Mouse (Mus musculus) right cerebral cortex, postnatal 25 days (tissue): ENCODE results near the gene Esyt1.
A peak's percentile ranks its signal among the peaks of the same experiment; 100 is the strongest.
"Not testable (repeated sequence)": the region's sequence is repeated elsewhere in the genome, so short reads cannot be mapped to it uniquely, and the experiment has no call there.

Experiments
- DNase-seq: peaks from one replicate; pipeline ENCODE4 v3.0.0; 2022

Esyt1 gene

DNA sequence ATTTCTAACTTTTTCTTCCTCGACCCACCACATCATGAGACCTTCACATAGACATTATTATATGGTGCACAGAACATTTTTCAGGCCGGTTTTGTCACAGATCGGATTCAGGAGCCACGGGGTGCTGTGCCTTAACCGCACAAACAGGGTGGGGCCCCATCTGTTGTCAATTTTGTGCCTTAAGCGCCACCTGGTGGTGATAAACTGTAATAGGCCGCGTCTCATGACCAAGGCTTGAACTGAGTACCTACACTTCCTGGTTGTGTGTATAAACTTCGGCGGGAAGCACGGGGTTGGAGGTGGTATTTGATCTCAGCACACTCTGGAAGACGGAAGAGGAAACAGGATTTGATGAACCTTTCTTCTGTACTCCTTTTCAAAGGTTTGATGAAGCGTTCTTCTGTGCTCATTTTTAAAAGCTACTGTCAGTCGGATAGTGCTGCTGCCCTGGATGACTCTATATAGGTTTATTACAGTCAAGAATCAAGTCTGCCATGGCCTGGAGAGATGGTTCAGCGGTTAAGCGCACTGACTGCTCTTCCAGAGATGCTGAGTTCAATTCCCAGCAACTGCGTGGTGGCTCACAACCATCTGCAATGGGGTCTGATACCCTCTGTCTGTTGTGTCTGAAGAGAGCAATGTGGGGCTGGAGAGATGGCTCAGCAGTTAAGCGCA lies 10.7 kb upstream of the Esyt1 start:
- peak; percentile 78 for DNase-seq

DNA sequence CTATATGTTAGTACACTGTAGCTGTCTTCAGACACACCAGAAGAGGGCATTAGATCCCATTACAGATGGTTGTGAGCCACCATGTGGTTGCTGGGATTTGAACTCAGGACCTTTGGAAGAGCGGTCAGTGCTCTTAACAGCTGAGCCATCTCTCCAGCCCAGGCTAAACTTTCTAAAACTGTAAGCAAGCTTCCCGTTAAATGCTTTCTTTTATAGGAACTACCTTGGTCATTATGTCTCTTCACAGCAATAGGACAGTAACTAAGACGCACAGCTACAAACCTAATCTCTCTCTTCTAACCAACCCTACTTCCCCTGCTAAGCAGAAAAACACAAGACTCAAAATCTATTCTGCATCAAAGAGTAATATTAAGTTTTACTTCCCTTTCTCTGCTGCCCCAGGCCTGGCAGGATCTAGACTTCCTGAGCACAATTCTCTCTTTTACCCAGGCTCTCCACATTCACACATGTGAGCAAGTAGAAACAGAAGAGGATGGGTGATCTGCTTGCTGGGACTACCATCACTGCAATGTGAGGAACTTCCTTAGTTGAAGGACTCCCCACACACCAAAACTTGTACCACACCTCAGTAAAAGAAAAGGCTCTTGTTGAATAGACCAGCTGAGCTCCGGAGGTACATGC lies 10.1 kb upstream of the Esyt1 start:
- DNase-seq = no peak

DNA sequence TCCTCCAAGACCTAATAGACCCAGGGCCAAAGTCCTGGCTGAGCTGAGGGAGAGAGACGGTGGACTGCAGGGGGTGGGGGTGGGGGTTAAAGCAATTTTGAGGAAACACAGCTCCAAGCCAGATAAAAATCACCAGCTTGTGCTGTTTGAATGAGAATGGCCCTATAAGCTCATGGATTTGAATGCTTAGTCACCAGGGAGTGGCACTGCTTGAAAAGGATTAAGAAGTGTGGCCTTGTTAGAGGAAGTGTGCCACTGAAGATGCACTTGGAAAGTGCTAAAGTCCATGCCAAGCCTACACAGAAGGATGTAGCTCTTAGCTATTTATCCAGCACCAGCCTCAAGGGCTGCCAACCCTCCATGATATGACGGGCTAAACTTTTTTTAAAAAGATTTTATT lies 9.5 kb upstream of the Esyt1 start:
- DNase-seq = no peak

DNA sequence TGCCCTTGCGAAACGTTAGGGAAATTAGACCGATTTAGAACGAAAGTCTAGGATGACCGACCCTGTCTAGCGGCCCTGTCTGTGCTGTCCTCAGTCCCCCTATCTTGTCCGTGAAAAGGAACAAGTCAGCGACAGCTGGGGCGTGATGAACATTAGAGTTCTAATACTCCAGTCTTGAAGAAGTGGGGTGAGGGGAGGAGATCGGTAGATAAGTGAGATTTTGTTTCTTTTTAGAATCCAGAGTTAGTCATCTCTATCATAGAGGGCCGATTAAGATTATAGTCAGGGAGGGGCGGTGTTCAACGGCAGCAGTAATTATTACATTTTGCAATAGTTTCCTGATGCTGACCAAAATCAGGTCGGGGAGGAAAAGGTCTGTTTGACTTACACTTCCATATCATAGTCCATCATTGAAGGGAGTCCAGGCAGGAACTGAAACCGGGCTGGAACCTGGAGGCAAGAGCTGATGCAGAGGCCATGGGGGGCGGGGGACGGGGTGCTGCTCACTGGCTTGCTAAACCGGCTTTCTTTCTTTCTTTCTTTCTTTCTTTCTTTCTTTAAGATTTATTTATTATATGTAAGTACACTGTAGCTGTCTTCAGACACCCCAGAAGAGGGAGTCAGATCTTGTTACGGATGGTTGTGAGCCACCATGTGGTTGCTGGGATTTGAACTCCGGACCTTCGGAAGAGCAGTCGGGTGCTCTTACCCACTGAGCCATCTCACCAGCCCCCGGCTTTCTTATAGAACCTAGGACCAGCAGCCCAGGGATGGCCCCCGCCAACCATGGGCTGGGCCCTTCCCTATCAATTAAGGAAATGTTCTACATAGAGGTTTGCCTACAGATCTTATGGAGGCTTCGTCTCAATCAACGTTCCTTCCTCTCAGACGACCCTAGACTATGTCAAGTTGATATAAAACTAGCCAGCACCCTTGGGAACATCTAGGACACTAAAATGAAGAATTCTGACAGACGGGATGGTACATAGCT lies 990 bp upstream of the Esyt1 start:
- no peak for DNase-seq

DNA sequence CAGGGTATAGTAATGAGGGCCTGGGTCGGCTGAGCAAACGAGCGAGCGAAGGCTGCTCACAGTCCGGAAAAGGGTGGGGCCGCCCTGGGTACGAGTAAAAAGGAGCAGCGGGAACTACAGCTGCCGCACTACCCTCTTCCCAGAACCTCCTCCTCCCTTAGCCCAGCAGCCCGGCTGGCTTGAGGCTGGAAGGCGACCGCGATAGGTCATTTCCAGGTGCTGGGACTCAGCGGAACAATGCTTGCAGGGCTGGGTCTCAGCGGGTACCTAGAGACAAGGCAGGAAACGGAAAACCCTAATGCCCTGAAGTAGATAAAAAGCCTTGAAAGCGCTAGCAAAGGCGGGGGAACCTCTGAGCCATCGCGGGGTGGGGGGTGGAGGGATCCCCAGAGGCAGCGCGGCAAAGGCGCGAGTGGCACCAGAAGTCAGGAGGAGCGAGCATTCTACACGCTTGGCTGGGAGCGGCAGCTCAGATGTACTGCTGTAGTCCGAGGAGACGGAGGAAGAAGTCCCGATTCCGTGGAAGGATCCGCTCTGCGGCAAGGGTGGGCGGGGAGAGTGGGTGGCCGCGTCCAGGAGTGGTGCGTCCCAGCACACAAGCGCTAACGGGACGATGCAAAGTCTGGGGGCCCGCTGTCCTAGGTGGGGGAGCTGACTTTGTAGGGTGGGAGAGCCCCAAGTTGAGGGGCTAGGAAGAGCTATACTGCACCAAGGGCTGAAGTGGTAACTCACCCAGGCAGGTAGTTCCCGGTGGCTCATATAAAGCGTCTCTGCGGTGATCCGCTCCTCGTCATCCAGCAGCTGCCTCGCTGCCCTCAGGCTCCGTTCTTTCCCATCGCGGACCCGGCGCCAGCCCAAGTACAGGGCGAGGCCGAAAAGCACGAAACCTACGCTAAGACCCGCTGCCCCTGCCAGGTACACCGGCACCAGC lies 674 bp downstream of the Esyt1 start:
- peak; percentile 43 for DNase-seq

DNA sequence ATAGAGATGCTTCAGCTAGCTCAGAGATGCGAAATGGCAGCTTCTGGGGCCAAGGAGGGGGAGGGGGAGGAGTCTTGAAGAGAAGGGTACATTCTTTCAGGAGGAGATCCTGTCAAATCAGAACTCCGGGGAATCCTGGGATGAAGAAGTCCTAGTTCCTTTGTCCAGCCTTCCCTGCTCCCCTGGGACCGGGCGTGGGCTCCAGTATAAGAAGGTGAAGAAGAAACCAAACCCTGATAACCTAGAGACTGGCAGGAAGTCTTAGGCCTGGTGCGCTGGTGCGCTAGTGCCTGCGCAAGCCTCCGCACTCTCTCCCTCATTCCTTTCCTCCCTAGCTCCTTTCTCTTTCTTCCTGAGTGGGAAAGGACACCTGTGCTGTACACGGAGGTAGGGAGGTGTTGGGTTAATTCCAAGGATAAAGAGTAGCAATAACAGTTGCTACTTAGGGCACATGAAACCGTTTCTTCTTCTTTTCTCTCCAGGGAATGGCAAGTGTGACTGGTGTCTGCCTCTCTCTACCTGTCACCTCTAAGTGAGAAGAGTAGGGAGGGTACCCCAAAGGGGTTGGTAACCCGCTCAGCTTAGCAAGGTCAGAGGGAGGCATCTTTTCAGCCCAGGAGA lies 1.4 kb downstream of the Esyt1 start:
- no peak for DNase-seq

DNA sequence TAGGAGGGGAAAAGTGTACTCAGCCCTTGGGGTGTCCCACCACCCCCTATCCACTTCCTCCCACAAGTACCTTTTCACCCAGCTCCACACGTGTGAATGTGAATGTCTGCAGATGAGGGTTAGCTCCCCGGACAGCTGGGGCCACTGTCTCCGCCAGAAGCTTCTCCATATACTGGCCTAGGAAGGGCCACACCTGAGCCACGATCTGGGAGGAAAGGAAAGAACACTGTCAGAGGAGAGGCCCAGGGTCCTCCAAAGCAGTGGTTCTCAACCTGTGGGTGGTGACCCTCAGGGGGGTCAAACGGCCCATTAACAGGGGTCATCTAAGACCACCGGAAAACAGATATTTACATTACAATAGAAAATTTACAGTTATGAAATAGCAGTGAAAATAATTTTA lies 3.3 kb downstream of the Esyt1 start:
- DNase-seq = no peak

DNA sequence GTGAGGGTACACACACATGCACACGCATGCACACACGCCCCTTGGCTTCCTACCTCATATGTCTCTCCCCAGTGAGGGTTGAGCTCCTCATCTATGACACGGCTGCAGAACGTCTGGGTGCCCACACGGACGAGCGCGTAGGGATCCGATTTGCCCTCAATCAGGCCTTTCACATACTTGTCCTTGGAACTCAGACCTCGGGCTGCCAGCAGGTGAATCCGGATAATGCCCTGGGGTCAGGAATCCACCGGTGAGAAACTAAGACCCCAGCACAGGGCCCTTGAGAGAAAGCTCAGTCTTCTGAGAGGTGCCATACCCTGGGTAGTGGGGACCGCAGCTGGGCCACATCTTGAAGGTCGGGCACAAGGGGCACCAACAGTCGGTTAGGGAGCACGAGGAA lies 5.1 kb downstream of the Esyt1 start:
- no peak for DNase-seq

DNA sequence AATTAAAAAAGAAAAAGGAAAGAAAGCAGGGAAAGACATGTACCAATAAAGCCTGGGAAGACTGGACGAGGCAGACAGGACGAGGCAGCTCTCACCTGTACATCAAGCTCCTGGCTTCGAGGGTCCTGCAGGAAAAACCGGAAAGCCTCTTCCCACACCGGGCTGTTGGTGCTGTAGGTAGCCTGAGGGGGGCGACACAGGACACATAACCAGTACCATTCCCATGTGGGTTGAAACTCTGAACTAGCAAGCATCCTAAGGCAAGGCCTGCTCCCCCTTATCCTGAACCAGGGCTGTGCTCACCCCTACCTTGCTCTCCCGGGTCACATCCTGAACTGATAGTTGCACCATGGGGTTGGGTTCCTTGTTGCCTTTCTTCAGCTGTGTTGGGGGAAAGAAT lies 6.8 kb downstream of the Esyt1 start:
- DNase-seq = no peak

DNA sequence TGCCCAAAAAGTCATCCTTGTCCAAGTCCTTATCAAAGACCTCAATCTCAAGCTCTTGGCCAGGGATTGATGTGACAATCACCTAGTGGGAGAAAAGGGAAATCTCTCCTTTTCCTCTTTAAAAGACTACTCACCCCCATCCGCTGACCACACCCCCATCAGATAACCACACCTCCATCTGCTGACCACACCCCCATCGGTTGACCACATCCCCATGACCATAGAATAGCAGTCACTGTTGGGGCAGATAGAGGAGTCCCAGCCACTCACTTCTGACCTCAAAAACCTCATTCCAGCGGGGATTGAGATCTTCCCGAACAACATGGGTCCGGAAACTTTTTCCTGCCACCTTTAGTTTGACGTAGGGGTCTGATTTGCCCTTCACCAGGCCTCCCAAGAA lies 9.0 kb downstream of the Esyt1 start:
- no peak for DNase-seq

DNA sequence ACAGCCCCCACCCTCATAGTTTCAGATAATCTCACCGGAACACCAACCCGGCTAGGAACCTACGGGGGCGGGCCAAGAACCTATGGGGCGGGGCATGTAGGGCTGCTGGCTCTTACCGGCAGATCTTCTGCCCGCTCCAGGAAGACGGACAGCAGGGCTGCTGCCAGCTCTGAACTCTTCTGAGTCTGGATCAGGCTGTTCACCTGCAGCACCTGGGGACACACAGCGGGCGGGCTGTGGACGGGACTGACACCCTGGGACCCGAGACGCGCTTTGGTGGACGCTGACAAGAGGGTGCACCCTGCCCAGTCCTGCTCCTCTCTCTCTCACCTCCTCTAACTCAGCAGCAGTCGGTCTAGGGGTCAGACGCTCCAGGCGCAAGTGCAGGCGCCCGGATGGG lies 9.6 kb downstream of the Esyt1 start:
- no peak for DNase-seq

DNA sequence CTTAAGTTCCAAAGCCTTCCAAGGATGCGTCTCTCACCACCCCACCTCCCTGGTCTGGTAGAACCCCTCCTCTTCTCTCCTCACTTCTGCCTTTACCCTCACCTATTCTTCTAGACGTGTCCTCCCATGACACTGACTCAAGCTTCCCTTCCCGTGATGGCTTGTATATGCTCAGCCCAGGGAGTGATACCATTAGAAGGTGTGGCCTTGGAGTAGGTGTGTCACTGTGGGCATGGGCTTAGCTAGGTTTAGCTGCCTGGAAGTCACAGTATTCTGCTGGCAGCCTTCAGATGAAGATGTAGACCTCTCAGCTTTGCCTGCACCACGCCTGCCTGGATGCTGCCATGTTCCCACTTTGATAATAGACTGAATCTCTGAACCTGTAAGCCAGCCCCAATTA lies 10.6 kb downstream of the Esyt1 start:
- DNase-seq = no peak

DNA sequence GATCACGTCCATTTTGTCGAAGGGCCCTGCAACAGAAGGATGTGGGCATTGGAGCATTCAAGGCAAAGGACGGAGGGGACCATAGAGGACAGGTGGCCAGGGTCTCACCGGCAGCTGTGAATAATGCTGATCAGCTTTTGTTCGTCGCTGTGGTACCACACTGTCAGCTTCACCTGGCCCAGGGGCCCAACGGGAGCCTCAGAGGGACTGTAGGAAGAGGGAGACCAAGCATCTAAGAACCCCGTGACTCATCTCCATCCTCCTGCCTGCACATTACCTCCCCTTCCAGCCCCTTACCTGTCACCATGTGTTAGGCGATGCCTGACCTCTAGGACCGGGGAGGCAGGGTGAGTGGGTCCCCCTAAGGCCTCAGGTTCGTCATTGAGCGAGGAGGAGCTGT lies 13.9 kb downstream of the Esyt1 start:
- no peak for DNase-seq

DNA sequence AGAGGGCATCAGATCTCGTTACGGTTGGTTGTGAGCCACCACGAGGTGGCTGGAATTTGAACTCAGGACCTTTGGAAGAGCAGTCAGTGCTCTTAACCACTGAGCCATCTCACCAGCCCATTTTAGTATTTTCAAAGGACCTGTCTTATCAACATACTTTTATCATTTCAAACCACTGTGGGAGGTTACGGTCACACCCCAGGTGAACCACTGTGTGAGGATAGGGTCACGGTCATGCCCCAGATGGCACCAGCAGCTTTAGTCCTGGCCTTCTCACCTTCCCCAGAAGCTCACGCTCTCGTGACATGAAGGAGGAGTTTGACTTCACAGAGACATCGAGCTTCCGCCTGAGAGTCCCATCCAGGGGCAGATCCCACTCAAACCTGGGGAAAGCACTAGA lies 14.5 kb downstream of the Esyt1 start:
- DNase-seq = no peak

DNA sequence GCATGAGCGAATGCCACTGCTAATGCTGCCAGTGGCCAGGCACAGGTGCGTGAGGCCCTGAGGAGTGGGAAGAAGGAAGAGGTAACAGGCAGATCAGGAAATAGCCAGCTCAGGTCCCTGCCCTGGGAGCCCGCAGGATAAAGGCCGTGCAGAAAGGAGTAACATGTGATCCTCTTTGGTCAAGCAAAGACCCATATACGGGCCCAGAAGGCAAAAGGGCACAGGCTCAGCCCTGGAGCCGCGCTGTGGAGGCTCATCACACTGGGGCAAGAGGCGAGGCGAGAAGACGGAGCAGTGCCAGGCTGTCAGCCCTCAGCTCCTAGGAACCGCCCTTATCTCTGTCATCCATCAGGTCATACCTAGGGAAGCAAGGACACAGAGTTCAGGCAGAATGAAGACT lies 15.4 kb downstream of the Esyt1 start:
- DNase-seq = no peak

DNA sequence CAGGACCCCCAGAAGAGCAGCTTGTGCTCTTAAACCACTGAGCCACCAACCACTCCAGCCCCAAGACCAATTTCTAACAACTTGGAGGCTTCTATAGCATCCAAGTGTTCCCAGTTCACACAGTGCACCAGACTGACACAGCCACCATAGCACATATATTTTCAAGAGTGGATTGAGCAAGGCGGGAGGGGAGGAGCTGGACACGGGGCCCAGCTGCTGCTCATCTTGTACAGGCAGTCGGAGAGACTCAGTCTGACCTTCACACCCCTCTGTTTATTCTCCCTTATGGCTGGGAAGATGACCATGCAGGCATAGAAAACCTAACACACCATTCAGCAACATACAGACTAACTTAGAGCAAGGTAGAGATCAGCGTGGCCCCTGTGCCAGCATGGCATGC lies 15.8 kb downstream of the Esyt1 start:
- DNase-seq = no peak

DNA sequence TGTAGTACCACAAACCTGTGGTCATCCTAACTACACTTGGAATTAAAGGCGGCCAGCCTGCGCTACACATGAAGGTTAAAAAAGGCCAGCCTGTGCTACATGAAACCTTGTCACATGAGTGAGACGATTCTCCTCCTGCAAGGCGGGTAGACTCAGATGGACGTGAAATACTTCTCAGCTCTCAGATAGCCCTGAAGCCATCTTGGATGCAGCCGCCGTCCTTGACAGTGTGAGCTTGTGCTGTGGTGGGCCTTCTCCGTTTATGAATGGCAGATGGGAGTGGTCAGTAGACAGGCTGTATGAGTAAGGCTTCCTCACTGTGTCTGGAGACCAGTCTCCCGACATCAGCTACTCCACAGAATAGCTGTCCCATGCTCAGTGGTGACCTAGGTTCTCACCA lies 16.5 kb downstream of the Esyt1 start:
- DNase-seq = no peak

DNA sequence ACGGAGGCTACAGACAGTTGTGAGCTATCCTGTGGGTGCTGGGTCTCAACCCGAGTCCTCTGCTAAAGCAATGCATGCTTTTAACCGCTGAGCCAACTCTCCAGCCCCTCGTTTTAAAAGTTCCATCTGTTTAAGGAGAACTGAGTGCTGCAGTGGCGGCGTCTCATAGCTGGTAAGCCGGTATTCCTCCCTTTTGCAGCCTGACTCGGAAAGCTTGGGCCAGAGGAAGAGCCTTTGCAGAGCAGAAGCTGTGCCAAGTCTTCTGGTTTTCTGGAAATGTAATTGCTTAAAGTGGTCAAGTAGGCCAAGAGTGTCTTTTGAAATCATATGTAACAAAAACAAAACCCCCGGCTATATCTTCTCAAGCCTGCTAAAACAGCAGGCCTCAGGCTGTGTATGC lies 17.4 kb downstream of the Esyt1 start:
- DNase-seq = no peak

DNA sequence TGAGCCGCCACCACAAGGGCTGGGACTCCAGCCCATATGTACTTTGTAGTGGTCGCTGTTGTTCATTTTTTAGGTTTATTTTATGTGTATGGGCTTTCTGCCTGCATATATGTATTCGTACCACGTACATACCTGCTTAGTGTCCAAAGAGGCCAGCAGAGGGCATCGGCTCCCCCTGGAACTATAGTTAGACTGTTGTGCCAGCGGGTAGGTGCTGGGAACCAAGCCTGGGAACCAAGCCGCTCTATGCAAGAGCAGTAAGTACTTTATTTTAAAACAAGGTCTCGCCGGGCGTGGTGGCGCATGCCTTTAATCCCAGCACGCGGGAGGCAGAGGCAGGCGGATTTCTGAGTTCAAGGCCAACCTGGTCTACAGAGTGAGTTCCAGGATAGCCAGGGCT lies 19.7 kb downstream of the Esyt1 start:
- no peak for DNase-seq

DNA sequence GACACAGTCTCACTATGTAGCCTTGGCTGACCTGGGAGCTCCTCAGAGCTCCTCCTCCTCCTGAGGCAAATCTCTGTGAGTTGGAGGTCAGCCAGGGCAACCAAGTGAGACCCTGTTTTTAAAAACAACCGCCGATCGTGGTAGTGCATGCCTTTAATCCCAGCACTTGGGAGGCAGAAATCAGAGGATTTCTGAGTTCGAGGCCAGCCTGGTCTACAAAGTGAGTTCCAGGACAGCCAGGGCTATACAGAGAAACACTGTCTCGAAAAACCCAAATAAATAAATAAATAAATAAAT lies 20.4 kb downstream of the Esyt1 start:
- not testable (repeated sequence) for DNase-seq

DNA sequence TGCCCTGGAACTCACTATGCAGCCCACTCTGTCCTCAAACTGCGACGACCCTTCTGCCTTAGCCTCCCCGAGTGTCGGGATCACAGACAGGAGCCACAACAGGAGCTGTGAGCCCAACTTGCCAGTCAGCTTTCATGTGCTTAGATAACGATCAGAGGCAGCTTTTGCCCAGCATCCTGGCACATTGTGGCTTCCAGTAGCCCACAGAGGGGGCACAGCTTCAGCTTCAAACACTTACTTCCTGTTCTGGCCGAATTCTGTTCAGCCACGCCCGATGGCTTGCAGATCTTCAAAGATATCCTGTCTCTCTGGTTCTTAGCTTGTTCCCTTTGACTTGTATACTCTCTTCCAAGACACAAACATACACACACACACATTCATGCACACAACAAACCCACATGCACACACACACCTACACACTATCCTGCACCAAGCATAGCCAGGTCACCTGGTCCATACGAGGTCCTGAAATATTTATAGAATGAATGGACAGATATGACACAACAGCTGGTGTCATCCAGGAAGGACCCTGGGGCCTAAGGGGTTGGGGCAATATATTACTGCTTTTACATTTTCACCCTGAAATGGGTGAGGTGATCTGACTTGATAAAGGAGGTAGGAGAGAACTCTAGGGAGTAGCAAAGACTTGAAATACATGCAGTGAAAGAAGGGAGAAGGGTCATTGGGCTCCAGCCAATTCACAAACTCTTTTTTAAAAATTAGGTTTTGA lies 20.9 kb downstream of the Esyt1 start:
- no peak for DNase-seq

DNA sequence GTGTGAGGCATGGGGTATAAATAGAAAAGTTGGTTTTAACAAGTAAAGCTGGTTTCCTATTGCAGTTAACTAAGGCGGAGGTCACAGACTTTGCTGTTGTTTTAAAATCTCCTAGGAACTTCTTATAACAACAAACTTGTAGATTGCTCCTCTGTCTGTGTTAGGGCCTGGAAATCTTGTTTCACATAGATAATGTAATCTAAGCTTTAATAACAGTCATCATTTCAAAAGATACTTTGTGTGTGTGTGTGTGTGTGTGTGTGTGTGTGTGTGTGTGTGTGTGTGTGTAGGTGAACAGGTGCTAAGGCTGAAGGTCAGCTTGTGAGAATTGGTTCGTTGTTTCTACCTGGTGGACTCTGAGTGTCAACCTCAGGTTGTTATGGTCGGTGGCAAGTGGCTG lies 21.7 kb downstream of the Esyt1 start:
- DNase-seq = no peak
